Mouse (Mus musculus): Measurements from ENCODE around the gene Mif.

DNA sequence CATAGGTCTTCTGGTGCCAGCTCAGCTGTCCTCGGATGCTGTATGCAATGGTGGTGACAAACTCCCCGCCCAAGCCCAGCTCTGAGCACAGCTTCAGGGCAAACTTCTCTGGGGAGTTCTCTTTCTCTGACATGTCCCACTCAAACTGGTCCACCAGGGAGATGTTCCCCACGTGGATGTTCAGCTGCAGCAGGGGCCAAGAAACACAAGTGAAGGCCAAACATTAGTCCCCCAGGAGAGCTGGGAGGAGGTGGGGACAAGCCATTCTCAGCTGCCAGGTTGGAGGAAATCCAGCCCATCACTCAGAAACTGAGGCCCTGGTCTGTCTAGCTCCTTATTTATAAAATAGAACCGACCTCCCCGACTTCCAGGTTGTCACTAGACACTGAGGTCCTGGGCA, 44.4 kb upstream of the Mif start:
- TF ChIP-seq CTCF (IDR thresholded peaks at IDR 0.05; ENCODE audit: borderline replicate concordance, insufficient read depth, low read length) (no peak), POLR2A (IDR thresholded peaks at IDR 0.05; ENCODE audit: low read depth, low read length) (no peak)

Data from embryonic fibroblast, embryonic 13.5 days (primary cell).